Mouse (Mus musculus) intestine, postnatal 0 days (tissue): ENCODE data around the gene Mtfr1l. TPM values are rescaled to one million over a fixed set of nuclear protein-coding genes. Genes with fewer than 3 reads are reported as not detected.

Experiments used
- ATAC-seq: fragments of 200-750 bp; cut with Nextera tagmentation; 2 replicates; pipeline ENCODE4 v1.8.0; 2017; ENCODE audit warnings: mild to moderate bottlenecking, moderate TSS enrichment, moderate library complexity
- H3K27ac ChIP-seq: fragments of 300-500 bp; sonication (generic); 2 replicates; pipeline ENCODE4 v1.5.1; 2014; ENCODE audit warnings: mild to moderate bottlenecking, low read depth, low read length, moderate library complexity
- H3K27me3 ChIP-seq: fragments of 300-500 bp; sonication (generic); replicated peaks from 2 replicates; pipeline ENCODE4 v1.6.1; 2014; ENCODE audit warnings: low read length, mixed read lengths; ENCODE audit not compliant: control insufficient read depth, insufficient read depth
- H3K36me3 ChIP-seq: fragments of 300-500 bp; sonication (generic); 2 replicates; pipeline ENCODE4 v1.6.1; 2014; ENCODE audit warnings: mild to moderate bottlenecking, moderate library complexity; ENCODE audit not compliant: control insufficient read depth, insufficient read depth
- H3K4me1 ChIP-seq: fragments of 300-500 bp; sonication (generic); replicated peaks from 2 replicates; pipeline ENCODE4 v1.6.1; 2014; ENCODE audit warnings: antibody characterized with exemption, low read length, mixed read lengths; ENCODE audit not compliant: control insufficient read depth, insufficient read depth
- H3K4me2 ChIP-seq: fragments of 300-500 bp; sonication (generic); replicated peaks from 2 replicates; pipeline ENCODE4 v1.6.1; 2014; ENCODE audit warnings: low read depth, mild to moderate bottlenecking, moderate library complexity
- H3K4me3 ChIP-seq: fragments of 300-500 bp; sonication (generic); 2 replicates; pipeline ENCODE4 v1.5.1; 2014; ENCODE audit warnings: low read depth, low read length
- H3K9ac ChIP-seq: fragments of 300-500 bp; sonication (generic); 2 replicates; pipeline ENCODE4 v1.6.1; 2014; ENCODE audit warnings: mild to moderate bottlenecking, low read depth, low read length
- H3K9me3 ChIP-seq: fragments of 300-500 bp; sonication (generic); 2 replicates; pipeline ENCODE4 v1.6.1; 2016; ENCODE audit warnings: mixed run types; ENCODE audit not compliant: control insufficient read depth
- CTCF ChIP-seq: sonication (generic); IDR thresholded peaks from 2 replicates; pipeline ENCODE4 v1.5.1; 2016; ENCODE audit warnings: low read depth, mild to moderate bottlenecking, control low read depth, antibody characterized with exemption, moderate library complexity
- WGBS: fragments of 180-500 bp; shearing (Covaris S2); extraction: QIAGEN DNeasy Blood & Tissue Kit; methylation state at CpG from one replicate; pipeline ENCODE4 v1.1.7; 2014; 5-methylcytosine and 5-hydroxymethylcytosine counted together
- polyA plus RNA-seq: library from polyadenylated mRNA; unstranded; fragments of >200 nt; fragmentation: Nextera tagmentation; extraction: Ambion mirVana; gene quantifications from 2 replicates; pipeline ENCODE4 v1.2.1, GENCODE M21; 2015

Mtfr1l gene
- polyA plus RNA-seq, 1 experiment from 2014 or later = 84.5 TPM

GRCm38 (mm10) chr4:134514309-134514930 lies 20.8 kb downstream of the Mtfr1l start:
- Histone ChIP-seq H3K9me3 (no peaks in the 10 kb centered on the region), H3K36me3 (no peaks in the 10 kb centered on the region), H3K4me3 (no peak overlapping the region), H3K27ac (no peak overlapping the region), H3K4me2 (no peak overlapping the region), H3K4me1 (0 out of 2 replicates have a peak, but pooled peaks cover 4% of the 10 kb centered on the region), H3K9ac (no peak overlapping the region), H3K27me3 (no peaks in the 10 kb centered on the region)
- no peak for TF ChIP-seq CTCF
- no peak for ATAC-seq
- 64% methylated on average over 11 of the region's 11 CpGs for WGBS

- no peak overlapping the region for H3K27ac ChIP-seq
- peak; percentile 76 for TF ChIP-seq CTCF
- peak overlapping the region; percentile 58 for H3K4me2 ChIP-seq
- H3K27me3 ChIP-seq = no peaks in the 10 kb centered on the region
- H3K36me3 ChIP-seq = peaks cover 7% of the 10 kb centered on the region; the same call in 1 of the 2 replicates
- H3K9ac ChIP-seq = no peak overlapping the region
- 0 out of 2 replicates have a peak, but pooled peaks cover 4% of the 10 kb centered on the region for H3K4me1 ChIP-seq
- WGBS = 11% methylated on average over 15 of the region's 15 CpGs
- no peak overlapping the region for H3K4me3 ChIP-seq
- ATAC-seq = peak; percentile 28; the same call in 1 of the 2 replicates
- H3K9me3 ChIP-seq = no peaks in the 10 kb centered on the region
These were observed 22.4 kb downstream of the Mtfr1l start for GRCm38 (mm10) chr4:134512798-134513197.

GRCm38 (mm10) chr4:134511730-134512129 lies 23.5 kb downstream of the Mtfr1l start:
- WGBS = 43% methylated on average over 6 of the region's 6 CpGs
- no peak overlapping the region for H3K27ac ChIP-seq
- no peak for TF ChIP-seq CTCF
- H3K36me3 ChIP-seq = peaks cover 18% of the 10 kb centered on the region
- H3K9ac ChIP-seq = no peak overlapping the region
- 0 out of 2 replicates have a peak, but pooled peaks cover 4% of the 10 kb centered on the region for H3K4me1 ChIP-seq
- peak overlapping the region; percentile 43; the same call in 1 of the 2 replicates for H3K4me3 ChIP-seq
- no peak for ATAC-seq
- no peaks in the 10 kb centered on the region for H3K9me3 ChIP-seq
- H3K27me3 ChIP-seq = no peaks in the 10 kb centered on the region
- H3K4me2 ChIP-seq = peak overlapping the region; percentile 81

GRCm38 (mm10) chr4:134510845-134511411 lies 24.3 kb downstream of the Mtfr1l start, which contains the start of gene Aunip:
Gene Aunip, plus strand, starts transcription at chr4:134510999.
- Histone ChIP-seq H3K9ac (0 out of 2 replicates have a peak within 1 kb of the TSS, but pooled peaks have one; percentile 8), H3K4me1 (0 out of 2 replicates have a peak, but pooled peaks cover 4% of the 10 kb centered on the region), H3K9me3 (no peaks in the 10 kb centered on the region), H3K27me3 (no peaks in the 10 kb centered on the region), H3K27ac (no peak within 1 kb of the TSS), H3K4me3 (peak within 1 kb of the TSS; percentile 43), H3K4me2 (peak within 1 kb of the TSS; percentile 81), H3K36me3 (peaks cover 19% of the 10 kb centered on the region)
- WGBS = under 1% methylated on average over 42 of the region's 42 CpGs
- ATAC-seq = peak; percentile 93
- 0 out of 2 replicates have a peak, but pooled peaks have one; percentile 30 for TF ChIP-seq CTCF

- H3K4me1 ChIP-seq = 0 out of 2 replicates have a peak, but pooled peaks cover 4% of the 10 kb centered on the region
- H3K9me3 ChIP-seq = no peaks in the 10 kb centered on the region
- peaks cover 19% of the 10 kb centered on the region for H3K36me3 ChIP-seq
- no peak overlapping the region for H3K4me3 ChIP-seq
- peak; percentile 0; the same call in 1 of the 2 replicates for ATAC-seq
- no peak overlapping the region for H3K27ac ChIP-seq
- peak overlapping the region; percentile 81 for H3K4me2 ChIP-seq
- no peak overlapping the region for H3K9ac ChIP-seq
- H3K27me3 ChIP-seq = no peaks in the 10 kb centered on the region
- no peak for TF ChIP-seq CTCF
- WGBS = 75% methylated on average over 4 of the region's 4 CpGs
These were observed 24.8 kb downstream of the Mtfr1l start for GRCm38 (mm10) chr4:134510396-134510795.

GRCm38 (mm10) chr4:134506713-134507112 lies 28.5 kb downstream of the Mtfr1l start:
- no peak for ATAC-seq
- Histone ChIP-seq H3K4me3 (no peak overlapping the region), H3K36me3 (peaks cover 19% of the 10 kb centered on the region), H3K4me1 (no peaks in the 10 kb centered on the region), H3K27ac (no peak overlapping the region), H3K4me2 (no peak overlapping the region), H3K9me3 (no peaks in the 10 kb centered on the region), H3K9ac (no peak overlapping the region), H3K27me3 (no peaks in the 10 kb centered on the region)
- TF ChIP-seq CTCF = no peak
- WGBS = 87% methylated on average over 19 of the region's 19 CpGs
